Mouse (Mus musculus): ENCODE data around the gene Lbx1. TPM values are rescaled to one million over a fixed set of nuclear protein-coding genes. Genes with fewer than 3 reads are reported as not detected.

Lbx1 gene
- polyA plus RNA-seq, 1 experiment from 2014 or later: 1.2 TPM

DNA sequence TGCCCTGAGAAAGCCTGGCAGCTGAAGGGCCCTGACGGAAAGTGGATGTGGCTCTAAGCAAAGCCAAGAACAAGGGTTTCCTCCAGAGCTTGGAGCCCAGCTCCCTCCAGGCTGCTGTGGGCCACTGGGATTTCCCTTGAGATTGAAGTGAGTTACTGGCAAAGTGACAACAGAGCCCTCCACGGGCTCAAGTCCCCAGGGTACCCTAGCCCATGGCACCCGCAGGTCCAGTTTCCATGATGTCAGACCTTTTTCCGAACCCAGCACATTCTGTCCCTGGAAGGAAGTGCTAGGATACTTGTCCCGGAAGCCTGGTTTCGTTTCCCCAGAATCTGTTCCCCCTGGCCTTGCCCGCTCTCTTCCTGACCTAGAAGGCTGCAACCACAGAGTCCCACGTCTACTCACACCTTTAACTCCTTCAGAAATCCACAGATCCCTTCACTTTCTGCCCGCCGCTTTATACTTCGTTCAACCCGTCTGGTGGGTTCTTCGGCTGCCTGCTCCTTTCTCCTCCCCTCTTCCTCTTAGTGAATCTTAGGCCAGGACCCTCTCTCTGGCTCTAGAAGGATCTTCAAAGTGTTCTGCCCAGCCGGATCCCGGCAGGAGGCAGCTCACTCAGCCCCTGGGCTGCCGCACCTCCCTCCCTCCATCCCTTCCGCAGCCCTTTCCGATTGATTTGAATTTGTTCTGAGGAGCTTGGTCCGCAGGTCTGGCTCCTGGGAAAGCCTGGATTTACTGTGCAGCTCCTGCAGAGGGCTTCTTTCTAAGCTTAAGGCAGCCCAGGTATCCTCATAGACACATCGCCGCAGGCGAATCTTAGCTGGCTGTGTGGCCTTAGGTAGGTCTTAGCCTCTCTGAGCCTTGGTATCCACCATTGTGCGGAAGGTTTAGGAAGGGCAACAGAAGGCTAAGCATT is 7.0 kb upstream of the Lbx1 start:
- no peak for ATAC-seq (ENCODE audit: insufficient number of reproducible peaks, insufficient read depth, low FRiP score, low TSS enrichment)
- no peak overlapping the region for H3K4me3 ChIP-seq
- no peaks in the 10 kb centered on the region for H3K9me3 ChIP-seq
- peaks cover 86% of the 10 kb centered on the region for H3K27me3 ChIP-seq
- H3K4me1 ChIP-seq: no peaks in the 10 kb centered on the region
- no peaks in the 10 kb centered on the region for H3K36me3 ChIP-seq
- H3K4me2 ChIP-seq (replicated peaks): peak overlapping the region; percentile 18; the same call in 1 of the 2 replicates
- H3K9ac ChIP-seq: no peak overlapping the region
- no peak overlapping the region for H3K27ac ChIP-seq
- 1% methylated on average over 23 of the region's 23 CpGs for WGBS

DNA sequence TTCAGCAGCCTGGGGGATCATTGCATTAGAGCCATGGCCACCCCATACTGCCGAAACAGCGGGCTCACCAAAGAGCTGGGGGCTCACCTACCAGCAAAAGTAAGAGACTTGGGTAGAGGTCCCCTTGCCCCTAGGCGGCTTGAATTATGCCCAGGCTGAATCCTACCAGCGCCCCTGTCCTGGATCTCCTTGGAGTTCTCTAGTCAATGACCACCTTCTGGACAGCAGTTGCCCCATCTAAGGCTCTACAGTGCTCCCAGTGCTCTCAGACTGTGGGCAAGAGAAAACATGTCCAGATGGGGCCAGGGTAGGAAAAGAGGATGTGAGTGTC is 6.4 kb upstream of the Lbx1 start:
- ATAC-seq (ENCODE audit: insufficient number of reproducible peaks, insufficient read depth, low FRiP score, low TSS enrichment): no peak
- WGBS: 1% methylated on average over 4 of the region's 4 CpGs
- no peak overlapping the region for H3K27ac ChIP-seq
- no peaks in the 10 kb centered on the region for H3K4me1 ChIP-seq
- H3K36me3 ChIP-seq: no peaks in the 10 kb centered on the region
- no peak overlapping the region for H3K9ac ChIP-seq
- no peak overlapping the region for H3K4me3 ChIP-seq
- no peaks in the 10 kb centered on the region for H3K9me3 ChIP-seq
- H3K27me3 ChIP-seq: peaks cover 92% of the 10 kb centered on the region
- no peak overlapping the region for H3K4me2 ChIP-seq (replicated peaks)

DNA sequence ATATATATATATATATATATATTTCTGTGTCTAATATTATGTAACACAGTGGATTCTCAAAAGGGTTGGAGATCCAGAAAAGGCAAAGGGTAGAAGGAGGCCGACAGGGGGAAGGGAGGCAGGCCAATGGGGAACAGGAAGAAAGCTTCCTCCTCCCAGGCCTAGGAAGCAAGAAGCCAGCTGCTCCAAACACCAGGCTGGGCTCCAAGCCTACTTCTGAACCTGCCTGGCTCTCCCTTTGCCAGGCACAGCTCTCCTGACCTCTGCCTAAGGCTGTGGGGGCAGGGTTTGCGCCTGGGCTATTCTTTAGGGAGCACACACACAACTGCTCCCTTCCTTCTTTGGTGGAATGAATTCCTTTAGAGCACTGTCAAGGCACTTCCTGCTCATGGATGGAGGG is 4.4 kb upstream of the Lbx1 start:
- Histone ChIP-seq H3K4me1 (peaks cover 6% of the 10 kb centered on the region), H3K36me3 (no peaks in the 10 kb centered on the region), H3K4me3 (no peak overlapping the region), H3K9ac (no peak overlapping the region), H3K9me3 (no peaks in the 10 kb centered on the region), H3K27ac (no peak overlapping the region), H3K4me2 (replicated peaks) (no peak overlapping the region), H3K27me3 (peaks cover 96% of the 10 kb centered on the region)
- ATAC-seq (ENCODE audit: insufficient number of reproducible peaks, insufficient read depth, low FRiP score, low TSS enrichment): no peak
- 0% methylated on average over 2 of the region's 2 CpGs for WGBS

DNA sequence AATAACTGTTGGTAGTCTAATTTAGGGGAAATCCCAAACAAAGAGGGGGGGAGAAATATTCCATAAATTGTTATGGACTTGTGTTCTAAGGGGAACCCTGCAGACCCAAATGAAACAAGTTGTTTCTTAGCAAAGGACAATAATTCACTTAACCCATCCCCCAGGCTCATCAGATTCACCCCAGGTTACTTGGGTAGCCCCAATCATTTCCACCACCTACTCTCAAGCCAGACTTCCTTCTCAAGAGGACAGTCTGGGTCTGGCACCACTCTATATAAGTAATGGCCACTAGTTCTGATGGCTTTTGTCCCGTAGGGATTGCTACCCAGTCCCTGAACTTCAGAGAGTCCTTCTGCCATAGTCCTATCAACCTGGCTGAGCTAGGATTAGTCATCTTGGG is 3.6 kb upstream of the Lbx1 start:
- H3K9me3 ChIP-seq: no peaks in the 10 kb centered on the region
- no peak overlapping the region for H3K27ac ChIP-seq
- 18% methylated on average over 1 of the region's 1 CpGs for WGBS
- H3K4me1 ChIP-seq: peaks cover 6% of the 10 kb centered on the region
- no peaks in the 10 kb centered on the region for H3K36me3 ChIP-seq
- H3K9ac ChIP-seq: no peak overlapping the region
- no peak overlapping the region for H3K4me3 ChIP-seq
- peaks cover 96% of the 10 kb centered on the region for H3K27me3 ChIP-seq
- no peak overlapping the region for H3K4me2 ChIP-seq (replicated peaks)
- ATAC-seq (ENCODE audit: insufficient number of reproducible peaks, insufficient read depth, low FRiP score, low TSS enrichment): no peak

DNA sequence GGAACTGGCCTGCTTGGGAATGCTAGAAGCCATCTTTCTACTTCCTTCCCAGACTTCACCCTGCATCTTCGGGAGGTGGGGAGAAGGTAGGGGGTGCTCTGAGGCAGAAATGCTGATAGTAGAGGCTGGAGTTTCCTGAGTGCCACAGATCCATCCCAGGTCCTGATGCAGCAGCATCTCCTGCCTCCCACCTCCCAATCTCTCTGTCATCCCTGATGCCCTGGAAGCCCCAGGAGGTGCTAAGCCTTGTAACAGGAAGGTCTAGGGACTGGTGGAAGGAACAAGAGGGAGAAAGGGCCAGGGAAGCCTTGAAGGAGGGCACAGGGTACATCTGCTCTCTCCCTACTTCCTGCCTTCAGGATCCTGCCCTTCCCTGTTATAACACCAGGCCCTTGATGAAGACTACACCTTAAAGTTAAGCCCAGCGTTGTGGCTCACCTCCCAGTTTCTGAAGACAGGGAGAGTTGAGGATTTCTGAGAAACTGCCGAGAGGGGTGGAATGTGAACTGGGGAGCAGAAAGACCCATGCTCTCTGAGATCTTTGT is 2.1 kb upstream of the Lbx1 start:
- Histone ChIP-seq H3K4me1 (peaks cover 12% of the 10 kb centered on the region), H3K27me3 (peaks cover 93% of the 10 kb centered on the region), H3K9me3 (no peaks in the 10 kb centered on the region), H3K9ac (no peak overlapping the region), H3K36me3 (no peaks in the 10 kb centered on the region), H3K4me2 (replicated peaks) (no peak overlapping the region), H3K27ac (no peak overlapping the region), H3K4me3 (no peak overlapping the region)
- ATAC-seq (ENCODE audit: insufficient number of reproducible peaks, insufficient read depth, low FRiP score, low TSS enrichment): no peak
- WGBS: 7% methylated on average over 3 of the region's 3 CpGs

DNA sequence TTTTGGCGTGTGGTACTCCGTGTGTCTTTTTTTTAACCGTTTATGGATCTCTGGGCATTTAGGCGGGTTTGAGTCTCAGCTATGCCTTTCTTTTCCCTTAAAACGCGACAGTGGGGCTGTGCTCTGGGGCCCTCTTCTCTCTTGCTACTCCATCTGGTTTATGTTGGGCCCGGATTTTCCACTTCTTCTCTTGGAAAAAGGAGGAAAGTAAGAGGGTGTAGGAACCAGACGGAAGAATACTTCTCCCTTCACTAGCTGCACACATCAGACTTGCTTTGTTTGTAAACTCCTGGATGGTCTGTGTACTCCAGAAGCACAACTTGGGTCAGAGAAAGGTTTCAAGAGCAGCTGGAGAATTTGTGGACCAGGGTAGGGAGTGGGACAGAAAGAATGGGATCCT is 1.5 kb upstream of the Lbx1 start:
- H3K9me3 ChIP-seq: no peaks in the 10 kb centered on the region
- no peak overlapping the region for H3K4me3 ChIP-seq
- H3K4me2 ChIP-seq (replicated peaks): no peak overlapping the region

DNA sequence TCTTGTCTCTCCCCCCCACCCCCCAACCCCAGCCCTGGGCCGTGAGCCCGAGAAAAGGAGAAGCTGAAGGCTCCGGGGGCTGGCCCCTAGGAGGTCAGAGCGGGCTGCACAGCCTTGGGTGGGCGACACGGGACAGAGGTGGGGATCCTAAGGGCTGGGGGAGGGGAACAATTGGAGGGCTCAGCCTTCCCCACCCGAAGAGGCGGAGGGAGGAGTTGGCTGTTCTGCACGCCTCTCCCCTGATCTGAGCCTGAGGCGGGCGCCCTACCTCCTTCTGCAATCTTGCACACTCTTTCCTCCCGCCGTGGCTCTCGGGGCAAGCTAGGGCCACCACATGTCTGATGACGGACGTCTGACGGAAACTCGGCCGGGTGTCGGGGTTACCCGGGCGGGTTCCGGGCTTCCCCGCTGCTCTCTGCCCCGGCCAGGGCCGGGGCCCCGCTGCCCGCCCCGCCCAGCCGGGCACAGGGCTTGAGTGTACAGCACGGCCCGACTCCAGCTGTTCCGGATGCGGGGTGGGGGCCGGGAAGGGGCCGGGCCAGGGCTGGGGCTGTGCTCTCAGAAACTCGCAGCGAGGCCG is 841 bp upstream of the Lbx1 start:
- peak overlapping the region; percentile 49 for H3K4me2 ChIP-seq (replicated peaks)
- under 1% methylated on average over 39 of the region's 39 CpGs for WGBS
- peak; percentile 50; the same call in 1 of the 2 replicates for ATAC-seq (ENCODE audit: insufficient number of reproducible peaks, insufficient read depth, low FRiP score, low TSS enrichment)
- H3K9me3 ChIP-seq: no peaks in the 10 kb centered on the region
- no peak overlapping the region for H3K27ac ChIP-seq
- peak overlapping the region; percentile 30; the same call in 1 of the 2 replicates for H3K9ac ChIP-seq
- no peaks in the 10 kb centered on the region for H3K36me3 ChIP-seq
- peaks cover 12% of the 10 kb centered on the region for H3K4me1 ChIP-seq
- peaks cover 90% of the 10 kb centered on the region for H3K27me3 ChIP-seq
- H3K4me3 ChIP-seq: peak overlapping the region; percentile 29

More for the DNA sequence above, 1.5 kb upstream of the Lbx1 start:
- H3K27ac ChIP-seq: no peak overlapping the region
- peaks cover 90% of the 10 kb centered on the region for H3K27me3 ChIP-seq
- H3K4me1 ChIP-seq: peaks cover 12% of the 10 kb centered on the region
- ATAC-seq (ENCODE audit: insufficient number of reproducible peaks, insufficient read depth, low FRiP score, low TSS enrichment): no peak
- under 1% methylated on average over 8 of the region's 8 CpGs for WGBS
- no peaks in the 10 kb centered on the region for H3K36me3 ChIP-seq
- no peak overlapping the region for H3K9ac ChIP-seq

DNA sequence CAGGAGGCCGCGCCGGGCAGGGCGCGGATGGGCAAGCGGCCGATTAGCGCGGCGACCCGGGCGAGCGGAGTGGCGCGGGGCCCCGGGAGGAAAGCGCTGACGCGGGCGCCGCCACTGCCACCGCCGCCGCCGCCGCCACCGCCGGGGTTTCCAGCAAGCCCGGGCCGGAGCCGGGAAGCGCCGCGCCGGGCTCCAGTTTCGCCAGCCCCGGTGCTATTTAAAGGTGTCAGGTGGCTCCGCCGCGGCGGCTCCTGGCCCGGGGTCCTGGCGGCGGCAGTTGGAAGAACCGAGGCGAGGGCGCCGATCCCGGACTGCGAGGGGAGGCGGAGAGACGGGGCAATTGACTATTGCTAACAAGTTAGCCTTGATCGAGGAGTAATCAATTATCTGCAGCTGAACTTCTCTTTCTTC is 276 bp downstream of the Lbx1 start:
- under 1% methylated on average over 37 of the region's 53 CpGs for WGBS
- no peak for ATAC-seq (ENCODE audit: insufficient number of reproducible peaks, insufficient read depth, low FRiP score, low TSS enrichment)
- Histone ChIP-seq H3K27me3 (peaks cover 90% of the 10 kb centered on the region), H3K9me3 (no peaks in the 10 kb centered on the region), H3K27ac (no peak overlapping the region), H3K4me1 (peaks cover 18% of the 10 kb centered on the region), H3K9ac (no peak overlapping the region), H3K4me3 (peak overlapping the region; percentile 29), H3K36me3 (no peaks in the 10 kb centered on the region), H3K4me2 (replicated peaks) (peak overlapping the region; percentile 49)

DNA sequence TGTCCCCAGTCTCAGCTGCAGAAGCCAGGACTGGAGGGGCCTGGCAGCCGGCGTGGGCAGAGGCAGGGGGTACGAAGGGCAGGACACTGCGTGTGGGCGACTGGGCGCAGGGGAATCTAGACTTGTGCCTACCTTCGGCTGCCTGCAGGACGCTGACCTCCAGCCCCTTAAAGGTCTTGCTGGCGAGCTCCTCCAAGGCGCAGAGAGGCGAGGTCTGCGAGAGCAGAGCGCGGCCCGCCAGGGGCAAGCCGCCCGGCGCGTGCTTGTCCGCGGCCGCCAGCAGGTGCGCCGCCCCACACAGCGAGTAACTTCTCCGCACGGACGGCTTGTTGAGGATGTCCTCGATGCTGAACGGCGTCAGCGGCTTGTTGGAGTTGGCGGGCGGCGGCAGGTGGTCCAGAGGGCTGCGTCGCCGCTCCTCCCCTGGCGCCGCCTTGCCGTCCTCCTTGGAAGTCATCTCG is 811 bp downstream of the Lbx1 start:
- Histone ChIP-seq H3K4me3 (peak overlapping the region; percentile 29), H3K27me3 (peaks cover 90% of the 10 kb centered on the region), H3K9ac (no peak overlapping the region), H3K27ac (0 out of 2 replicates have a peak overlapping the region, but pooled peaks have one; percentile 6), H3K9me3 (no peaks in the 10 kb centered on the region), H3K4me1 (peaks cover 18% of the 10 kb centered on the region), H3K36me3 (no peaks in the 10 kb centered on the region), H3K4me2 (replicated peaks) (peak overlapping the region; percentile 49)
- WGBS: under 1% methylated on average over 41 of the region's 42 CpGs
- ATAC-seq (ENCODE audit: insufficient number of reproducible peaks, insufficient read depth, low FRiP score, low TSS enrichment): no peak

DNA sequence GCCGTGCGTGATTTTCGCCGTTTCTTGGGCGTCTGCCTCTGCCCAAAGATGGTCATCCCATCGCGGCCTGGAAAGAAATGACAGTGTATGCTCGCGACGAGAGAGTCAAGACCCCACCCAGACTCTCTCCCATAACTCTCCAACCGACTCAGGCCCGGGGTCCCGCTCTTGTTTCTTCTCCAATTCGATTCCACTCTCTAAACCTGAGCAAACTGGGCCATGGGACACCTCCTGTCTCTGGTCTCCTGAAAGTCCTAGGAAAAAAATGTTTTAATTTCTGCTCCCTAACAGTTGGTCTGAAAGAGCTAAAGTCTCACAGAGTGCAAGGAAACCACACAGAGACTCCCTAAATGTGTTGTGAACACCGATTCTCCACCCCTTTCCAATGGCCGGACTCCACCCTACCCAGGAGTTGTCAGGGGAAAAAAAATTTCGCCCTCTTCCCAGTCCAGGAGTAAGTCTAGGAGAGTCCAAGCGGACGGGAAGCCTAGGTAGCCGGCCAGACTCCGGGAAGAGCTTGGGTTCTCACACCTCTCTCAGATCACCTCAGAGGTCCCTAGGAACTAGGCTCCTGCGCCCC is 1.3 kb downstream of the Lbx1 start:
- 0 out of 2 replicates have a peak overlapping the region, but pooled peaks have one; percentile 29 for H3K4me3 ChIP-seq
- peaks cover 18% of the 10 kb centered on the region for H3K4me1 ChIP-seq
- H3K27ac ChIP-seq: 0 out of 2 replicates have a peak overlapping the region, but pooled peaks have one; percentile 6
- no peak for ATAC-seq (ENCODE audit: insufficient number of reproducible peaks, insufficient read depth, low FRiP score, low TSS enrichment)
- no peaks in the 10 kb centered on the region for H3K9me3 ChIP-seq
- H3K4me2 ChIP-seq (replicated peaks): peak overlapping the region; percentile 49; the same call in 1 of the 2 replicates
- no peaks in the 10 kb centered on the region for H3K36me3 ChIP-seq
- H3K27me3 ChIP-seq: peaks cover 90% of the 10 kb centered on the region
- WGBS: 1% methylated on average over 22 of the region's 22 CpGs
- H3K9ac ChIP-seq: no peak overlapping the region

DNA sequence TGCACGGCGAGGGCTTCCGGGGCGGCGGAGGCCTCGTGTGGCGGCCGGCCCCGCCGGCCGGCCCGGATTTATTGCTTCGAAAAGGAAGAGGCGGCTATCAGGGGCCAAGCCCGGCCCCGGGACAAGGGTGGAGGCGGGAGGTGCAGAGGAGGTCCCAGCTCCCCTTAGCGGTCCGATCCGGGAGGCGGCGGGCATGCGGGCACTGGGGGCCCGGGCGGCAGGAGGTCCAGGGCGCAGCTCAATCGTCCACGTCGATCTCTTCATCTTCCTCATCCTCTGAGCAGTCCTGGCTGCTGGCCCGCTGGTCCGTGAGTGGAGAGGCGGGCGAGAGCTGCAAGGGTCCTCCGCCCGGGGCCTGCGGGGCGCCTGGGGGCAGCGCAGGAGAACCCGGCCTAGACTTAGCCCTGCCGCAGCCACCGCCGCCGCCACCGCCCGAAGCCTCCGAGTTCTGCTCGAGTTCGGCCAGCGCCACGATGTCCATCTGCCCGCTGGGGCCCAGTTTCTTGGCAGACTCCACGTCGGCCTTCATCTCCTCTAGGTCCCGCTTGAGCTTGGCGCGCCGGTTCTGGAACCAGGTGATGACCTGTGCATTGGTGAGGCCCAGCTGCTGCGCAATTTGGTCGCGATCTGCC is 2.0 kb downstream of the Lbx1 start:
- Histone ChIP-seq H3K36me3 (no peaks in the 10 kb centered on the region), H3K4me3 (0 out of 2 replicates have a peak overlapping the region, but pooled peaks have one; percentile 10), H3K9me3 (no peaks in the 10 kb centered on the region), H3K9ac (no peak overlapping the region; the same call in 1 of the 2 replicates), H3K4me1 (peaks cover 18% of the 10 kb centered on the region), H3K27me3 (peaks cover 89% of the 10 kb centered on the region), H3K27ac (no peak overlapping the region), H3K4me2 (replicated peaks) (no peak overlapping the region; the same call in 1 of the 2 replicates)
- no peak for ATAC-seq (ENCODE audit: insufficient number of reproducible peaks, insufficient read depth, low FRiP score, low TSS enrichment)
- WGBS: 1% methylated on average over 58 of the region's 60 CpGs
